Mouse (Mus musculus): ENCODE results near the gene Zdhhc7. TPM values are rescaled to one million over a fixed set of nuclear protein-coding genes. Genes with fewer than 3 reads are reported as not detected.
A peak's percentile ranks its signal among the peaks of the same experiment; 100 is the strongest.

Zdhhc7 gene
- total RNA-seq, 2 experiments from 2014 or later, result 29.0 to 29.9 TPM

- DNase-seq (ENCODE audit: low spot score in 2 of 2), result no peak
These were observed 29.0 kb downstream of the Zdhhc7 start for GRCm38 (mm10) chr8:120072259-120072658.

GRCm38 (mm10) chr8:120071684-120072083 lies 29.6 kb downstream of the Zdhhc7 start:
- DNase-seq (ENCODE audit: low spot score in 2 of 2), result peak; percentile 78 to 84

- DNase-seq (ENCODE audit: low spot score in 2 of 2), result peak in 1 of 2 experiments; percentile 79
These were observed 33.2 kb downstream of the Zdhhc7 start for GRCm38 (mm10) chr8:120067936-120068668.

- no peak for DNase-seq (ENCODE audit: low spot score in 2 of 2)
These were observed 35.1 kb downstream of the Zdhhc7 start for GRCm38 (mm10) chr8:120066226-120066625.

GRCm38 (mm10) chr8:120065611-120066010 lies 35.7 kb downstream of the Zdhhc7 start:
- no peak for DNase-seq (ENCODE audit: low spot score in 2 of 2)

- DNase-seq (ENCODE audit: low spot score in 2 of 2), result no peak
These were observed 38.0 kb downstream of the Zdhhc7 start for GRCm38 (mm10) chr8:120063326-120063725.

- no peak for DNase-seq (ENCODE audit: low spot score in 2 of 2)
These were observed 38.5 kb downstream of the Zdhhc7 start for GRCm38 (mm10) chr8:120062742-120063141.

- DNase-seq (ENCODE audit: low spot score in 2 of 2), result no peak
These were observed 44.2 kb downstream of the Zdhhc7 start for GRCm38 (mm10) chr8:120057078-120057477.

- DNase-seq (ENCODE audit: low spot score in 2 of 2), result no peak
These were observed 46.4 kb downstream of the Zdhhc7 start for GRCm38 (mm10) chr8:120054833-120055232.

- no peak for DNase-seq (ENCODE audit: low spot score in 2 of 2)
These were observed 49.0 kb downstream of the Zdhhc7 start for GRCm38 (mm10) chr8:120052318-120052717.

GRCm38 (mm10) chr8:120051908-120052307 lies 49.4 kb downstream of the Zdhhc7 start:
- DNase-seq (ENCODE audit: low spot score in 2 of 2), result no peak

- DNase-seq (ENCODE audit: low spot score in 2 of 2), result no peak
These were observed 50.3 kb downstream of the Zdhhc7 start for GRCm38 (mm10) chr8:120051006-120051405.

GRCm38 (mm10) chr8:120050376-120050775 lies 50.9 kb downstream of the Zdhhc7 start:
- DNase-seq (ENCODE audit: low spot score in 2 of 2), result no peak

- DNase-seq (ENCODE audit: low spot score in 2 of 2), result no peak
These were observed 51.3 kb downstream of the Zdhhc7 start for GRCm38 (mm10) chr8:120049949-120050348.

- peak; percentile 61 to 83 for DNase-seq (ENCODE audit: low spot score in 2 of 2)
These were observed 54.8 kb downstream of the Zdhhc7 start for GRCm38 (mm10) chr8:120046258-120047020.

GRCm38 (mm10) chr8:120045471-120045870 lies 55.8 kb downstream of the Zdhhc7 start:
- DNase-seq (ENCODE audit: low spot score in 2 of 2), result no peak

- DNase-seq (ENCODE audit: low spot score in 2 of 2), result no peak
These were observed 56.4 kb downstream of the Zdhhc7 start for GRCm38 (mm10) chr8:120044907-120045306.

GRCm38 (mm10) chr8:120042542-120043312 lies 58.6 kb downstream of the Zdhhc7 start:
- no peak for DNase-seq (ENCODE audit: low spot score in 2 of 2)

- DNase-seq (ENCODE audit: low spot score in 2 of 2), result no peak
These were observed 60.4 kb downstream of the Zdhhc7 start for GRCm38 (mm10) chr8:120040861-120041260.

- DNase-seq (ENCODE audit: low spot score in 2 of 2), result no peak
These were observed 61.9 kb downstream of the Zdhhc7 start for GRCm38 (mm10) chr8:120039313-120039919.

- no peak for DNase-seq (ENCODE audit: low spot score in 2 of 2)
These were observed 62.5 kb downstream of the Zdhhc7 start for GRCm38 (mm10) chr8:120038741-120039140.
